Mouse (Mus musculus): ENCODE data around the gene Mcu.

Mcu gene

GRCm38 (mm10) chr10:59613276-59613675 is 3.2 kb downstream of the Mcu start:
- DNase-seq (ENCODE audit: low spot score), result no peak

- DNase-seq (ENCODE audit: low spot score), result no peak
Observed at GRCm38 (mm10) chr10:59604879-59605464, 11.5 kb downstream of the Mcu start.

- DNase-seq (ENCODE audit: low spot score), result no peak
Observed at GRCm38 (mm10) chr10:59603843-59604242, 12.6 kb downstream of the Mcu start.

- no peak for DNase-seq (ENCODE audit: low spot score)
Observed at GRCm38 (mm10) chr10:59602891-59603290, 13.6 kb downstream of the Mcu start.

- DNase-seq (ENCODE audit: low spot score), result no peak
Observed at GRCm38 (mm10) chr10:59602043-59602442, 14.4 kb downstream of the Mcu start.

GRCm38 (mm10) chr10:59600516-59600915 is 16.0 kb downstream of the Mcu start:
- DNase-seq (ENCODE audit: low spot score), result no peak

GRCm38 (mm10) chr10:59593826-59594570 is 22.5 kb downstream of the Mcu start:
- peak; percentile 56 for DNase-seq (ENCODE audit: low spot score)

- no peak for DNase-seq (ENCODE audit: low spot score)
Observed at GRCm38 (mm10) chr10:59590606-59591005, 25.9 kb downstream of the Mcu start.

- DNase-seq (ENCODE audit: low spot score), result no peak
Observed at GRCm38 (mm10) chr10:59589856-59590255, 26.6 kb downstream of the Mcu start.

GRCm38 (mm10) chr10:59589420-59589819 is 27.1 kb downstream of the Mcu start:
- no peak for DNase-seq (ENCODE audit: low spot score)

GRCm38 (mm10) chr10:59588135-59588534 is 28.4 kb downstream of the Mcu start:
- DNase-seq (ENCODE audit: low spot score), result no peak

GRCm38 (mm10) chr10:59586821-59587220 is 29.7 kb downstream of the Mcu start:
- no peak for DNase-seq (ENCODE audit: low spot score)

GRCm38 (mm10) chr10:59585621-59586020 is 30.9 kb downstream of the Mcu start:
- no peak for DNase-seq (ENCODE audit: low spot score)

- DNase-seq (ENCODE audit: low spot score), result no peak
Observed at GRCm38 (mm10) chr10:59581826-59582543, 34.5 kb downstream of the Mcu start.

GRCm38 (mm10) chr10:59580593-59581149 is 35.8 kb downstream of the Mcu start:
- no peak for DNase-seq (ENCODE audit: low spot score)

- DNase-seq (ENCODE audit: low spot score), result no peak
Observed at GRCm38 (mm10) chr10:59579645-59580044, 36.8 kb downstream of the Mcu start.

- no peak for DNase-seq (ENCODE audit: low spot score)
Observed at GRCm38 (mm10) chr10:59577871-59578801, 38.4 kb downstream of the Mcu start.

GRCm38 (mm10) chr10:59576305-59576704 is 40.2 kb downstream of the Mcu start:
- DNase-seq (ENCODE audit: low spot score), result no peak

GRCm38 (mm10) chr10:59571964-59572363 is 44.5 kb downstream of the Mcu start:
- no peak for DNase-seq (ENCODE audit: low spot score)

- no peak for DNase-seq (ENCODE audit: low spot score)
Observed at GRCm38 (mm10) chr10:59571273-59571672, 45.2 kb downstream of the Mcu start.

- no peak for DNase-seq (ENCODE audit: low spot score)
Observed at GRCm38 (mm10) chr10:59570780-59571179, 45.7 kb downstream of the Mcu start.

GRCm38 (mm10) chr10:59570360-59570759 is 46.1 kb downstream of the Mcu start:
- no peak for DNase-seq (ENCODE audit: low spot score)

Measured in testis, postnatal 10 days (tissue).